Mouse (Mus musculus) erythroblast, embryonic 14.5 days (primary cell): ENCODE data around the gene Usp32.

ENCODE experiments used
- GATA1 ChIP-seq: IDR thresholded peaks from 2 replicates; pipeline ENCODE4 v1.6.1; 2012; ENCODE audit warnings: low read length, inconsistent platforms, mixed read lengths
- TAL1 ChIP-seq: IDR thresholded peaks from 3 replicates; pipeline ENCODE4 v1.6.1; 2012; ENCODE audit warnings: low read length, inconsistent platforms, mixed read lengths

GRCm38 (mm10) chr11:84943948-84944347 is 196.0 kb downstream of the Usp32 start:
- TF ChIP-seq GATA1: no peak
- no peak for TF ChIP-seq TAL1
